Mouse (Mus musculus): ENCODE measurements around the gene Whrn.

DNA sequence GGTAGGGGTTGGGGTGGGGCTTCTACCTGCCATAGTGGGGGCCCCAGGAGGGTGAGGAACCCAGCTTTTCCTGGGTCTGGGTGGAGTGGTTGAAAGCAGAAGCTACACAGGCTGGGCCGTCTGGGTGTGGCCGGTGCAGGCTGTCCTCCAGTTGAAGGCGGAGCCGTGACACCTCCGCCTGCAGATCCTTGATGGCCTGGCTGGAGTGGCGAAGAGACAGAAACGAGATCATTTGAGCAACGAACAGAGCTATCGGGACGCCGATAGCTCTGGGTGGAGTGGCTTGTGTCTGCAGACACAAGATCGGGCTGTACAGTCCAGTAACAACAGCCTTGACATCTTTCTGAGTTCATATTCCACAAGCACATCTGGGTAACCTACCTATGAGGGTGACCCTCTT is 121.5 kb downstream of the Whrn start:
- TF ChIP-seq CTCF (IDR thresholded peaks at IDR 0.05; ENCODE audit: control insufficient read depth, insufficient read depth, insufficient read length) (no peak), MYOG (IDR thresholded peaks at IDR 0.05; ENCODE audit: control insufficient read depth, extremely low read depth, insufficient read length) (no peak), MYOD1 (IDR thresholded peaks at IDR 0.05; ENCODE audit: control insufficient read depth, insufficient read length, low read depth) (no peak), MAX (IDR thresholded peaks at IDR 0.05) (no peak), USF1 (IDR thresholded peaks at IDR 0.05; ENCODE audit: low read depth) (no peak)
